ENCODE assay signal across 16 mouse cellular contexts in genomic region chr15:31320598-31321377, GRCm38 (mm10). TPM values are rescaled to one million over a fixed set of nuclear protein-coding genes. Genes with fewer than 3 reads are reported as not detected.
DNase-seq lines count a peak whose midpoint lies in the region; ATAC-seq and TF ChIP-seq lines count a peak whose summit lies in the region.
"Had no signal": no experiment of that assay in that cellular context is flagged by ENCODE, and none has a peak within 500 bp of the region (broad histone marks: within the 10 kb centered on the region; RNA-seq: fewer than 3 reads in every experiment).

No protein-coding gene starts in this region.

- peak; percentile 25; the same call in 1 of the 2 replicates for ATAC-seq in forebrain, embryonic 13.5 days
- ATAC-seq: Patski had no signal

- DNase-seq in forebrain, embryonic 10.5 days (ENCODE audit: extremely low spot score, low spot score), result no peak
- DNase-seq in layer of hippocampus, adult 2 months (ENCODE audit: low spot score in 2 of 2), result no peak
- DNase-seq in layer of hippocampus, postnatal 36 days, result no peak
- DNase-seq in right cerebral cortex, postnatal 4 days, result peak; percentile 41
- no peak for DNase-seq in right cerebral cortex, postnatal 25 days
- DNase-seq in splenic B cell, adult 2 months (ENCODE audit: low read depth, low spot score), result peak; percentile 33
- no peak for DNase-seq in adipocyte (ENCODE audit: low spot score)
- DNase-seq: adrenal gland, adult 2 months; cerebellum, postnatal 25 days; gastrocnemius, postnatal 25 days; heart, postnatal 4 days; liver, embryonic 13.5 days had no signal

- no peaks in the 10 kb centered on the region; the same call in 1 of the 2 replicates for H3K9me3 ChIP-seq in forebrain, embryonic 13.5 days (replicated peaks)
- H3K9me3 ChIP-seq in forebrain, embryonic 10.5 days, result no peaks in the 10 kb centered on the region
- H3K9me3 ChIP-seq: embryonic facial prominence, embryonic 13.5 days; heart, embryonic 10.5 days had no signal

- H3K4me1 ChIP-seq in forebrain, embryonic 13.5 days, result peaks cover 22% of the 10 kb centered on the region
- H3K4me1 ChIP-seq in forebrain, embryonic 10.5 days, result peaks cover 27% of the 10 kb centered on the region
- H3K4me1 ChIP-seq: liver, embryonic 13.5 days had no signal

- no peak overlapping the region for H3K4me2 ChIP-seq in forebrain, embryonic 13.5 days
- H3K4me2 ChIP-seq: embryonic facial prominence, embryonic 13.5 days; liver, embryonic 13.5 days had no signal

- TF ChIP-seq CTCF in layer of hippocampus, adult 2 months (conservative IDR thresholded peaks at IDR 0.05), result peak; percentile 38; the same call in 1 of the 2 replicates

- H3K9ac ChIP-seq in forebrain, embryonic 13.5 days, result no peak overlapping the region
- H3K9ac ChIP-seq: embryonic facial prominence, embryonic 13.5 days; liver, embryonic 13.5 days had no signal

- WGBS in forebrain, embryonic 13.5 days, result 43% methylated on average over 12 of the region's 12 CpGs
- WGBS in forebrain, embryonic 10.5 days, result 77% methylated on average over 12 of the region's 12 CpGs

- H3K36me3 ChIP-seq in forebrain, embryonic 13.5 days (ENCODE audit: poor library complexity, severe bottlenecking), result no peaks in the 10 kb centered on the region
- H3K36me3 ChIP-seq in forebrain, embryonic 10.5 days (replicated peaks), result no peaks in the 10 kb centered on the region
- no peaks in the 10 kb centered on the region for H3K36me3 ChIP-seq in splenic B cell, adult 2 months (ENCODE audit: control insufficient read depth, insufficient read depth, low read length, poor library complexity, severe bottlenecking)
- H3K36me3 ChIP-seq: embryonic facial prominence, embryonic 13.5 days; liver, embryonic 13.5 days had no signal

- no peaks in the 10 kb centered on the region for H3K27me3 ChIP-seq in forebrain, embryonic 13.5 days
- no peaks in the 10 kb centered on the region for H3K27me3 ChIP-seq in forebrain, embryonic 10.5 days (ENCODE audit: poor library complexity, severe bottlenecking)
- no peaks in the 10 kb centered on the region for H3K27me3 ChIP-seq in splenic B cell, adult 2 months (ENCODE audit: control insufficient read depth, insufficient read depth, low read length, poor library complexity, severe bottlenecking)
- H3K27me3 ChIP-seq: embryonic facial prominence, embryonic 13.5 days; liver, embryonic 13.5 days; Patski had no signal

- H3K4me3 ChIP-seq in forebrain, embryonic 13.5 days, result no peak overlapping the region
- no peak overlapping the region for H3K4me3 ChIP-seq in forebrain, embryonic 10.5 days
- H3K4me3 ChIP-seq in layer of hippocampus, adult 2 months, result no peak overlapping the region
- H3K4me3 ChIP-seq: embryonic facial prominence, embryonic 13.5 days; heart, embryonic 10.5 days; liver, embryonic 13.5 days had no signal

- no peak overlapping the region for H3K27ac ChIP-seq in forebrain, embryonic 13.5 days
- no peak overlapping the region for H3K27ac ChIP-seq in forebrain, embryonic 10.5 days
- peak overlapping the region; percentile 59; the same call in 1 of the 2 replicates for H3K27ac ChIP-seq in layer of hippocampus, adult 2 months
- H3K27ac ChIP-seq: embryonic facial prominence, embryonic 13.5 days; heart, embryonic 10.5 days; liver, embryonic 13.5 days had no signal

RNA-seq across cellular contexts. Expression of gene Ankrd33b, which starts 46.7 kb away (rescaled TPM):
- polyA plus RNA-seq in forebrain, embryonic 13.5 days (2015; fragmentation: Nextera tagmentation; extraction: Ambion mirVana), result 0.34 and 0.42 TPM in 2 replicates
- 0.30 and 0.50 TPM in 2 replicates for polyA plus RNA-seq in forebrain, embryonic 10.5 days (2016; fragmentation: Nextera tagmentation; extraction: Ambion mirVana)
- 10 to 100 TPM; 58.7 to 59.4 TPM for total RNA-seq in layer of hippocampus, adult 2 months (2021)
- total RNA-seq in layer of hippocampus, postnatal 36 days (2021), result 10 to 100 TPM; 53.2 to 54.2 TPM

Comparison
In these comparisons a context has a peak if more than half of its experiments do, and no peak if none do; other contexts are left out.
1. DNase-seq: peak in right cerebral cortex, postnatal 4 days (single experiment) and splenic B cell, adult 2 months (single experiment); none in forebrain, embryonic 10.5 days (single experiment), layer of hippocampus, adult 2 months (0 of 2), layer of hippocampus, postnatal 36 days (0 of 2), right cerebral cortex, postnatal 25 days (single experiment) and adipocyte (single experiment).